Mouse (Mus musculus) urinary bladder, adult 2 months (tissue): ENCODE data around the gene Plac1. TPM values are rescaled to one million over a fixed set of nuclear protein-coding genes. Genes with fewer than 3 reads are reported as not detected.
"Not testable (repeated sequence)": the region's sequence is repeated elsewhere in the genome, so short reads cannot be mapped to it uniquely, and the experiment has no call there.

Experiments
- DNase-seq: peaks from one replicate; pipeline ENCODE4 v3.0.0; 2022; ENCODE audit warnings: low spot score
- polyA plus RNA-seq: library from polyadenylated mRNA; depleted of rRNA; stranded (reverse); fragments of >200 nt; gene quantifications from 2 replicates; pipeline ENCODE4 v1.2.3, GENCODE M21; 2012; rRNA removed

The Plac1 gene
- polyA plus RNA-seq, 1 experiment: not detected

DNA sequence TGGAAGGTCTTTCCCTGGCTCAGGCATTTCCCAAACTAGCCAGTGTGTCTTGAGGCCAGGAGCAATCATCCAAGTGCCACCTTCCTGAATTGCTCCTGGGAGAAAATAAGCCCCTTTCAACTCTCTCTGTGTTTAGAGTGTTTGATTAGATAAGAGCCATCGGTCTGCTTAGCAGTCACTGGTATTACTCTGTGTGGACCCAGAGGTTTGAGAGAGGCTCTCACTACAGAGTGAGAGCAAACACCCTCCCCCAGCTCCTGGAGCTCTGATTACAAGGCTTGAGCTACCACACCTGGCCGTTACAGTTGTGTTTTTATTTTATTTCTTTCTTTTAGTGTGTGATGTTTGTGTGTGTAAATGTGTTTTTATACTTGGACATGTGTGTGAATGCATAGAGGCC lies 193.0 kb downstream of the Plac1 start:
- no peak for DNase-seq

DNA sequence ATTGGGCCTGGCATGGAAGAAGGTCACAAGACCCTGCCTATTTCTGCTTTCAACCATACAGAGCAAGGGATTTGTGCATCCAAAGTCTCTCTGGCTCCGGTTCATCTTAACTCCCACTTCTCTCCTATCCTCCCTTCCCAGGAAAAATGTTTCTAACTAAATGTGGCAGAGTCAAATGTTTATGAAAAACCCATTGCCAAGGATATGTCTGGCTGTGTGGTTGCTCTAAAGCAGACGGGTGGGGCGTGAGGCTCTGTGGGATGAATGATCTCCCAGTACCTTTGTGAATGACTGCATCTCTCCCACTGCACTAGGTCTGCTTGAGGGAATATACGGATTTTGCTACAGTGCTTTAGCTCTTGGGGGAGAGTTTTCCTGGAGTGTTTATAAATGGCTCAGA lies 193.9 kb downstream of the Plac1 start:
- DNase-seq: no peak

DNA sequence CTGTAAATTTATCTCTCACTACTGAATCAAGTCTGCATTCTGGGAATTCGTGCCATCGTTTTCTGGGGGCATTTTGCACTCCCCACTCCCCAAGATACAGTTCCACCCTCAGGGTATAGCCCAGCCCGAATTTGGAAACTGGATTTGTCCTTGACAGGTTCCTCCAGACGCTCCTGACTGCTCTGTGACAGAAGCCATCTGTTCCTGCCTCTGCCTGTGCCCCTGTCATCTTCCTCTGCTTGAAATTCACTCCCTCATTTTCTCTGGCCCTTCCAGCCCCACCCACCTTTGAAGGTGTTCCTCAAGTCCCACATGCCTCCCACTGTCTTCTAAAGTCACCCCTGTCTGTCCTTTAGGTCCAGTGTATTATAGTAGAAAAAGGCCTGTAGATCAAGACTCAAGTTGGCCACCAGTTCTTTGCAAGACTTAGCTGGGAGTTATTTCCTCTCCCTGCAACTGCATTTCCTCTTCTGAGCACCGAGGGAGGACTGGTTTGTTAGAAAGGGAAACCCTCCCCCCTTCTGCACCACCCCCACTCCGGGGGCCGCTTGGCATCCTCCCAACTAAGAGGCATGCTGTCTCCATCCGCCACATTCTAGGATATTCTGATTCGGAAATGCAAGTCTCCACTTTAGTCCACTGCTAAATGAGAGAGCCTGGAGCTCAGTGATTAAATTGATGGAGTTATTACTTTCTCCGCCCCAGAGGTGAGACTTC lies 194.6 kb downstream of the Plac1 start:
- no peak for DNase-seq

DNA sequence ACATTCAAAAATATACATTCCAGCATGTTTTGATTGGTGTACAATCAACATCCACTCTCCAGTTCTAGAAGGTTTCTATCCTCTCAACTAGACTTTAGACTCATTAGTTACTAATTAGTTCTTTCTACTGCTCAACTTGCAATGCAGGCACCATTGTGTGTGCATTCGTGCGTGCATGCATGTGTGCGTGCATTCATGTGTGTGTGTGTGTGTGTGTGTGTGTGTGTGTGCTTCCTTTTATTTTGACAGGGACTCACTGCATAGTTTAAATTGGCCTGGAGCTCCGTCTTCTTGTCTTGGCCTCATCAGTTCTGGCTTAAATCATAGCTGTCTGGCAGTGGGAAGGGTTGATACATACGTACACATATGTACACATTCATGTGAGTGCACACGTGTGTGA lies 198.9 kb downstream of the Plac1 start:
- DNase-seq: no peak

DNA sequence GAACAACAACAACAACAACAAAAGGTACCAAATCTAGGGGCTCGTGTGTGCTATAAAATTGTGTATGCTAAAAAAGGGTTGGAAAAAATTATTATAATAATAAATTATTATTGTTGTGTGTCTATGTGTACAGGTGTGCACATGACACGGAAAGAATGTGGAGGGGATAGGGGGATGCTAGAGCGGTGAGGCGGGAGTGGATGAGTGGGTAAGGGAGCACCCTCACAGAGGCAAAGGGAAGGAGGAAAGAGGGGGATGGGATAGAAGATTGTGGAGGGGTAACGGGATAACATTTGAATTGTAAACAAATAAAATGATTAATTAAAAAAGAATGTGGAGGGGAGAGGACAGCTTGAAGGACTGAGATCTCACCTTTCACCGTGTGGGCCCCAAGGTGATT lies 199.8 kb downstream of the Plac1 start:
- no peak for DNase-seq

DNA sequence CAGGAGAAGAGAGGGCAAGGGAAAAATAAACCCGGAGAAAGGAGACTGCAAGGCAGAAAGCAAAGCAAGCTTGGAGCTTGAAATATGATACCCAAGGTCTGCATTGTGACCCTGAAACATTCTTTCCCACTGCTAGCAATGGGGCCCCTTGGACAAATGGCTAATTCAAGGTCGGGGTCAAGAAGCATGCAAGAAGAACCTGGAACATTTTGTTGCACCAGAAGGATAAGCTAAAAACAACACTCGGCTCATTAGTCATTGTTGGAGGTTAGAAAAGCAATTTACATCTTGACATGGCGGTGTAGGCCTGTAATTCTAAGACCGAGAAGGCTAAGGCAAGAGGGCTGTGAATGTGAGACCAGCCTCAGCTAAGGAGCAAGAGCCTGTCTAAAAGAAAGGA lies 200.3 kb downstream of the Plac1 start:
- DNase-seq: no peak

- no peak for DNase-seq
Observed at GRCm38 (mm10) chrX:53038194-53038593, 201.7 kb downstream of the Plac1 start.

DNA sequence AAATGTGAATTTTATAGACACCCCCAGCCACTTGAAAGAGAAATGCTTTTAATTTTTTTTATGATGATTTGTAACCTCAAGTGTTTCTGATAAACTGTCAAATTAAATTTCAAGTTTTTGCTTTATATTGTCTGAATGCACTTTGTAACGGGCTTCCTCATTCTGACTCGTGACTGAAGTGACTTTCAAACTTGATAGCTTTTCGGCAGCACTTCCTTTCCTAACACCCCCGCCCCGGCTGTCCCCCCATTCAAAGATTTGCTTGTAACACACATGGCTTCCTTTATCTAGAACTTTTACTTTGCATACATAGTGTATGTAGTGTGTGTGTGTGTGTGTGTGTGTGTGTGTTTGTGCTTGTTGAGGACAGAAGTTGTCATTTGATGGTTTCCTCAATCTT lies 210.4 kb downstream of the Plac1 start:
- no peak for DNase-seq

GRCm38 (mm10) chrX:53025471-53026223 lies 214.3 kb downstream of the Plac1 start:
- DNase-seq: no peak

DNA sequence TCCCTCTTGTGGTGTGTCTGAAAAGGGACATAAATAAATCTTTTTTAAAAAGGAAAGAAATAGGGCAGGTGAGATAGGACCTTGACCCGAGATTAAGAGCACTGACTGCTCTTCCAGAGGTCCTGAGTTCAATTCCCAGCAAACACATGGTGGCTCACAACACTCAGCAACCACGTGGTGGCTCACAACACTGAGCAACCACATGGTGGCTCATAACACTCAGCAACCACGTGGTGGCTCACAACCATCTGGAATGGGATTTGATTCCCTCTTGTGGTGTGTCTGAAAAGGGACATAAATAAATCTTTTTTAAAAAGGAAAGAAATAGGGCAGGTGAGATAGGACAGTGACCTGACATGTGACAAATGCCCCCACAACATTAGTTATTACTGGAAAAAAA lies 215.6 kb downstream of the Plac1 start:
- DNase-seq: not testable (repeated sequence)

GRCm38 (mm10) chrX:53023021-53023420 lies 216.9 kb downstream of the Plac1 start:
- DNase-seq: no peak

Other genes starting within 250 kb of the Plac1 start
- gene Fam122b, start 29.7 kb upstream of the Plac1 start, polyA plus RNA-seq: 5.5 and 6.1 TPM in 2 replicates
- gene Fam122c, start 33.3 kb upstream of the Plac1 start, polyA plus RNA-seq: not detected in 2 replicates
- 18.4 and 18.9 TPM in 2 replicates for gene Mospd1, start 130.4 kb upstream of the Plac1 start, polyA plus RNA-seq
- gene Etd, start 194.8 kb upstream of the Plac1 start, polyA plus RNA-seq: not detected in 2 replicates